Mouse (Mus musculus) olfactory bulb, adult 2 months (tissue): ENCODE data around the gene S100a4.

Source experiments
- CTCF ChIP-seq: fragments of 200-500 bp; IDR thresholded peaks from 2 replicates; pipeline ENCODE4 v1.5.1; 2012; ENCODE audit warnings: low read depth, mild to moderate bottlenecking, low read length, moderate library complexity; ENCODE audit not compliant: insufficient read depth
- POLR2A ChIP-seq: fragments of 200-500 bp; IDR thresholded peaks from 2 replicates; pipeline ENCODE4 v1.6.1; 2012; ENCODE audit warnings: mild to moderate bottlenecking, low read depth, low read length, moderate library complexity; ENCODE audit not compliant: insufficient read depth

DNA sequence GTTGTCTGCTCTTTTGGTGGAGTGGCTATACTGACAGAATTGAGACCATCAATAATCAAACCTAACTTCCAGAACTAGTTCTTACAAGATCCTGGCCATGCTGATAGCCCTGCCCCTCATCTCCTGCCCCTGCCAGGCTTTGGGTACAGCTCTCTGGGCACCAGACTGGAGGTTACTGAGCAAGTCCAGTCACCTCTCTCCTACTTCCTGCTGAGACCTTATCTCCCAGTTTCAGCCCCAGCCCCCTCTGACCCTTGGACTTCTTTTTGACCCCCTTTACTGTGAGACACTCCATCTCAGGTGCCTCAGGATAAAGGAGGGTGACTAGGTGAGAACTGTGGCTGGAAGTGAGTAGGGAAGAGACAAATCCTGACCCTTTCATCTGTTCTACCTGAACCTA, 5.5 kb downstream of the S100a4 start:
- TF ChIP-seq CTCF (no peak), POLR2A (no peak)
